8 mouse cellular contexts compared by ENCODE assay signal in genomic region chr6:21214673-21215490, GRCm38 (mm10). TPM values are rescaled to one million over a fixed set of nuclear protein-coding genes. Genes with fewer than 3 reads are reported as not detected.
DNase-seq lines count a peak whose midpoint lies in the region; ATAC-seq lines count a peak whose summit lies in the region.

No protein-coding gene starts in this region.

- no peaks in the 10 kb centered on the region for H3K4me1 ChIP-seq in forebrain, embryonic 13.5 days
- H3K4me1 ChIP-seq in hindbrain, embryonic 10.5 days (replicated peaks) = peaks cover 3% of the 10 kb centered on the region; the same call in 1 of the 2 replicates
- H3K4me1 ChIP-seq in midbrain, embryonic 12.5 days = peaks cover 7% of the 10 kb centered on the region; the same call in 1 of the 2 replicates
- no peaks in the 10 kb centered on the region for H3K4me1 ChIP-seq in stomach, embryonic 16.5 days (ENCODE audit: control insufficient read depth, insufficient read depth, low read length)

- H3K9me3 ChIP-seq in forebrain, embryonic 13.5 days (replicated peaks) = no peaks in the 10 kb centered on the region
- H3K9me3 ChIP-seq in hindbrain, embryonic 10.5 days = no peaks in the 10 kb centered on the region
- no peaks in the 10 kb centered on the region for H3K9me3 ChIP-seq in midbrain, embryonic 12.5 days
- H3K9me3 ChIP-seq in stomach, embryonic 16.5 days (replicated peaks; ENCODE audit: control insufficient read depth, low read length) = no peaks in the 10 kb centered on the region

- no peaks in the 10 kb centered on the region for H3K36me3 ChIP-seq in forebrain, embryonic 13.5 days (ENCODE audit: poor library complexity, severe bottlenecking)
- H3K36me3 ChIP-seq in hindbrain, embryonic 10.5 days = no peaks in the 10 kb centered on the region
- H3K36me3 ChIP-seq in midbrain, embryonic 12.5 days = no peaks in the 10 kb centered on the region
- no peaks in the 10 kb centered on the region for H3K36me3 ChIP-seq in stomach, embryonic 16.5 days (ENCODE audit: control insufficient read depth, insufficient read depth, low read length)

- peak overlapping the region; percentile 75 for H3K4me3 ChIP-seq in forebrain, embryonic 13.5 days
- H3K4me3 ChIP-seq in hindbrain, embryonic 10.5 days = peak overlapping the region; percentile 80
- H3K4me3 ChIP-seq in midbrain, embryonic 12.5 days = peak overlapping the region; percentile 70
- peak overlapping the region; percentile 64 for H3K4me3 ChIP-seq in stomach, embryonic 16.5 days (replicated peaks; ENCODE audit: low read length)

- WGBS in forebrain, embryonic 13.5 days = under 1% methylated on average over 64 of the region's 83 CpGs
- under 1% methylated on average over 83 of the region's 83 CpGs for WGBS in hindbrain, embryonic 10.5 days
- WGBS in midbrain, embryonic 12.5 days = under 1% methylated on average over 72 of the region's 83 CpGs
- under 1% methylated on average over 77 of the region's 83 CpGs for whole genome bisulfite sequencing in stomach, embryonic 16.5 days

- H3K27me3 ChIP-seq in forebrain, embryonic 13.5 days = no peaks in the 10 kb centered on the region
- peaks cover 22% of the 10 kb centered on the region for H3K27me3 ChIP-seq in hindbrain, embryonic 10.5 days (ENCODE audit: insufficient read depth, poor library complexity, severe bottlenecking)
- peaks cover 8% of the 10 kb centered on the region; the same call in 1 of the 2 replicates for H3K27me3 ChIP-seq in midbrain, embryonic 12.5 days
- no peaks in the 10 kb centered on the region; the same call in 1 of the 2 replicates for H3K27me3 ChIP-seq in stomach, embryonic 16.5 days (ENCODE audit: control insufficient read depth, insufficient read depth, low read length)

- peak overlapping the region; percentile 80 for H3K9ac ChIP-seq in forebrain, embryonic 13.5 days
- H3K9ac ChIP-seq in midbrain, embryonic 12.5 days (replicated peaks) = peak overlapping the region; percentile 80
- H3K9ac ChIP-seq in stomach, embryonic 16.5 days (ENCODE audit: low read length) = peak overlapping the region; percentile 70

- peak; percentile 79 for DNase-seq in ZHBTc4 (ENCODE audit: low read depth, low spot score)
- peak; percentile 84 for DNase-seq in cerebellum, adult 11 months
- DNase-seq in hindbrain, embryonic 10.5 days (ENCODE audit: low spot score) = peak; percentile 53
- DNase-seq in layer of hippocampus, postnatal 25 days (ENCODE audit: extremely low spot score in 1 of 2, low spot score in 1 of 2) = peak; percentile 59 to 70
- no peak for DNase-seq in thymus, postnatal 36 days

- H3K27ac ChIP-seq in forebrain, embryonic 13.5 days = peak overlapping the region; percentile 60
- H3K27ac ChIP-seq in hindbrain, embryonic 10.5 days = peak overlapping the region; percentile 83
- peak overlapping the region; percentile 64 for H3K27ac ChIP-seq in midbrain, embryonic 12.5 days (replicated peaks)
- H3K27ac ChIP-seq in stomach, embryonic 16.5 days (ENCODE audit: low read length) = no peak overlapping the region

- peak overlapping the region; percentile 88 for H3K4me2 ChIP-seq in forebrain, embryonic 13.5 days
- H3K4me2 ChIP-seq in midbrain, embryonic 12.5 days (replicated peaks) = peak overlapping the region; percentile 84
- H3K4me2 ChIP-seq in stomach, embryonic 16.5 days (ENCODE audit: low read depth, low read length) = peak overlapping the region; percentile 98

- peak; percentile 74 for ATAC-seq in forebrain, embryonic 13.5 days
- peak; percentile 81 for ATAC-seq in midbrain, embryonic 12.5 days (ENCODE audit: low FRiP score, low read depth)
- peak; percentile 66 for ATAC-seq in stomach, embryonic 16.5 days (ENCODE audit: insufficient read depth, low FRiP score)

RNA-seq across cellular contexts. Expression of gene Kcnd2, which starts 0.4 kb away (rescaled TPM):
- polyA plus RNA-seq in forebrain, embryonic 13.5 days (2015; fragmentation: Nextera tagmentation; extraction: Ambion mirVana) = 3.7 and 5.9 TPM in 2 replicates
- polyA plus RNA-seq in hindbrain, embryonic 10.5 days (2016; fragmentation: Nextera tagmentation; extraction: Ambion mirVana) = 0.16 and 0.84 TPM in 2 replicates
- total RNA-seq in layer of hippocampus, postnatal 25 days (2021) = 100 to 1,000 TPM; 101 to 109 TPM
- polyA plus RNA-seq in midbrain, embryonic 12.5 days (2016; fragmentation: Nextera tagmentation; extraction: Ambion mirVana) = 5.2 TPM in 2 replicates
- polyA plus RNA-seq in stomach, embryonic 16.5 days (2015; fragmentation: Nextera tagmentation; extraction: Ambion mirVana) = 0.41 and 0.57 TPM in 2 replicates

Comparison
In these comparisons a context has a peak if more than half of its experiments do, and no peak if none do; other contexts are left out.
1. DNase-seq: peak in ZHBTc4 (single experiment), cerebellum, adult 11 months (single experiment), hindbrain, embryonic 10.5 days (single experiment) and layer of hippocampus, postnatal 25 days (2 of 2); none in thymus, postnatal 36 days (0 of 2).
2. Peak in every context shown above with its lines, with median percentiles within 50 percentile points of each other: ATAC-seq, H3K4me2 ChIP-seq, H3K4me3 ChIP-seq and H3K9ac ChIP-seq.